Mouse (Mus musculus): Measurements from ENCODE around the gene Smyd3.

GRCm38 (mm10) chr1:179072406-179072805, 445.4 kb downstream of the Smyd3 start:
- TF ChIP-seq POLR2A (IDR thresholded peaks at IDR 0.05; ENCODE audit: extremely low read depth, insufficient read depth, low read length) (no peak), CTCF (IDR thresholded peaks at IDR 0.05; ENCODE audit: extremely low read depth, insufficient read depth, low read length) (no peak)
